Mouse (Mus musculus) left cerebral cortex, postnatal 36 days (tissue): ENCODE measurements around the gene Cdh5. TPM values are rescaled to one million over a fixed set of nuclear protein-coding genes. Genes with fewer than 3 reads are reported as not detected.

Experiments
- DNase-seq, 2 experiments: peaks; one replicate each; pipeline ENCODE4 v3.0.0; 2021 to 2022; ENCODE audit warnings: low spot score in 2 of 2, mixed read lengths in 1 of 2
- intact Hi-C: fragments of 180-260 bp; cut with DNase I; formaldehyde crosslinking; loops from one replicate; pipeline ENCODE4 v1.15.1; 2025
- total RNA-seq, 2 experiments: library from RNA; stranded (reverse); gene quantifications; 2 replicates each; pipeline ENCODE4 v1.2.3; 2021

The Cdh5 gene
- total RNA-seq, 2 experiments from 2014 or later: 10.4 to 11.6 TPM

DNA sequence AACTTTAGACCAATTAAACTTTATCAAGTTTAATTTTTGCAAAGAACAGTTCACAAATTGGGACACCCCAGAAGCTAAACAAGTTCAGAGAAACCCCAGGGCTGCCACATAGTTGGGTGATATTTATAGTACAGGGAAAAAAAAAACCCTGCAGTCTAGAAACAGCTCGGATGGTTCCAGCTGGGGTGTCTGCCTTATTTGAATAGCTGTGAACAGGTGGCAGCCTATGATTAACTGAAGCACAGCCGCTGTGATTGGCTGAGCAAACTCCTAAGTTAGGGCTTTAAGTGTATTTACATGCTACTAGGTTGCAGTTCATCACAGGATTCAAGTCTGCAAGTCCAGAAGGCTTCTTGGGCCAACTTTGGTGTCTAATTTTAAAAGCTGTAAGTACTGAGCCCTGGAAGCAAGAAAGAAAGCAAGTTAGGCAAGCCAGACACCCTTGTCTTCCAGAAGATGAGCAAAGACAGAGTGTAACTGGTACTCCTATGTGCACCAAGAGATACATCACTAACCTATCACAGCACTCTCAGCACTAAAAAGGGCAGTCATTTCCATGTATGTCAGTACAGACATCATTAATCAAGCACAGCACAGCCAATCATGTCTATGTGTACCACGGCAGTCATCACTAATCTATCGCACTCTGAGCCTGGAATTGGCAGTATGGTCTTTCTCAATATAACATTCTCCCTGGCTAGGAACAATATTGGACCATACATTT lies 25.9 kb downstream of the Cdh5 start:
- peak; percentile 59 to 61 for DNase-seq
- intact Hi-C loops: no loop called here

- DNase-seq: no peak
- intact Hi-C loops: no loop called here
These were observed 29.5 kb downstream of the Cdh5 start for GRCm38 (mm10) chr8:104130916-104131315.

- intact Hi-C loops: no loop called here
- DNase-seq: no peak
These were observed 30.1 kb downstream of the Cdh5 start for GRCm38 (mm10) chr8:104131414-104131975.

DNA sequence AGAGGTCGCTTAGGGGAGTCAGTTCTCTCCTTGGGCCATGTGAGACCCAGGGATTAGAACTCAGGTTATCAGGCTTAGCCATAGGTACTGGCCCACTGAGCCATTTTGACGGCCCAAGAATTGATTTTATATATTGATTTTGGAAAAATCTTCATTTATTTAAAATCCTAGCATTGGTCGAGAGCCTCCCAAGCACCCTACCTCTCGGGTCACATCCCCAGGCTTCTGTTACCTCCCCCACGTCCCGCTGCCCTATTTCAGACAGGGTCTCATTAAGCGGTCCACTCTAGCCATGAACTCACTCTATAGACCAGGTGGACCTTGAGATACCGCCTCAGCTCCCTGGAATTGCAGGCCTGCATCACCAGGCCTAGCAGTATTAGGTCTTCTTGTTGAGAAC lies 33.1 kb downstream of the Cdh5 start:
- DNase-seq: no peak
- intact Hi-C loops: no loop called here

- intact Hi-C loops: no loop called here
- DNase-seq: no peak
These were observed 34.9 kb downstream of the Cdh5 start for GRCm38 (mm10) chr8:104136277-104136676.

DNA sequence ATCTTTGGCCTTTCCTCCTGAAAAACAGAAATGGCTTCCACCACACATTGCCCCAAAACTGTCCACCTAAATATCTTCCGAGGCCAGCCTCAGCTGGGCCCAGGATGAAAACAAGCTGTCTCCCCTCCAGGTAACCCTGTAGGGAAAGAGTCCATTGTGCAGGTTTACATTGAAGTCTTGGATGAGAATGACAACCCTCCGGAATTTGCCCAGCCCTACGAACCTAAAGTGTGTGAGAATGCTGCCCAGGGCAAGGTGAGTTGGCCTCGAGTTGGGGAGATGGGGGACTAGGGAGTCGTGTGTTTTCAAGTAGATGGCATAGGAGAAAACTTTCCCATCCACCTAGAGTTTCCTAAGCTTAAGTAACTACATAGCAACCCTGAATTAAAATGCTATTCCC lies 36.2 kb downstream of the Cdh5 start:
- DNase-seq: no peak
- intact Hi-C loops: no loop called here

DNA sequence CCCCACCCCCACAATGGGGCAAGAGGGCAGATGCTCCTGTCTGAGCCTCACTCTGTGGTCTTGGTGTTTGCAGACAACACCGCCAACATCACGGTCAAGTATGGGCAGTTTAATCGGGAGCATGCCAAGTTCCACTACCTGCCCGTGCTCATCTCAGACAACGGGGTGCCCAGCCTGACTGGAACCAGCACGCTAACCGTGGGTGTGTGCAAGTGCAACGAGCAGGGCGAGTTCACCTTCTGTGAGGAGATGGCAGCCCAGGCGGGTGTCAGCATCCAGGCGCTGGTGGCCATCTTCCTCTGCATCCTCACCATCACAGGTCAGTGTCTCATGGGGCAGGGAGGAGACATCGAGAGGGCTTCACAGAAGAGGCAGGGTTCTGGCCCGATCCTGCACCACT lies 39.2 kb downstream of the Cdh5 start:
- DNase-seq: no peak
- intact Hi-C loops: loop anchor here (5.0 kb wide), 1 partner anchor 43 kb away; no protein-coding TSS in a partner anchor

DNA sequence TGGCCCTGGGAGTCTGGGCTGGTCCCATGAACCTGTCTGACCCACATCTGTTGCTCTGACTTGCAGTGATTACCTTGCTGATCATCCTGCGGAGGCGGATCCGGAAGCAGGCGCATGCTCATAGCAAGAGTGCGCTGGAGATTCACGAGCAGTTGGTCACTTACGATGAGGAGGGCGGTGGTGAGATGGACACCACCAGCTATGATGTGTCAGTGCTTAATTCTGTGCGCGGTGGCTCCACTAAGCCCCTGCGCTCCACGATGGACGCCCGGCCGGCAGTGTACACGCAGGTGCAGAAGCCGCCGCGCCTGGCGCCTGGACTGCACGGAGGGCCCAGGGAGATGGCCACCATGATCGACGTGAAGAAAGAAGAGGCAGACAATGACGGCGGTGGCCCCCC lies 41.0 kb downstream of the Cdh5 start:
- no peak for DNase-seq
- intact Hi-C loops: loop anchor here (5.0 kb wide), 1 partner anchor 45 kb away; no protein-coding TSS in a partner anchor

DNA sequence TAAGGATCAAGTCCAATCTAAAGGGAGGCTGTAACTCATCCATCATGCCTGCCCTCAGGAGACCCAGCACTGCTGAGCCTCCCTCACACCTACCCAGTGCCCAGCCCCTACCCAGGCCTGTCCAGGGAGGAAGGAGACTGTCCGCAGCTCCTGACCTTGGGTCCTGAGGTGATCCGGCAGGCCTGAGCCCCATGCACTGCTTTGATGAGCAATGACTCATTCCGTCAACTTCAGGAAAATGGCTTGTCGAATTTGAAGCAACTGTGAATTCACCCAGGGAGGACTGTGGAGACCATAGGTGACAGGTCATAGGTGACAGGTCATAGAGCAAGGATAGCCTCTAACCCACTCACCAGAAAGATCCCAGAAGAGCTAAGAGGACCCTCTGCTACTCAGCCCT lies 42.0 kb downstream of the Cdh5 start:
- intact Hi-C loops: loop anchor here (5.0 kb wide), 1 partner anchor 46 kb away; no protein-coding TSS in a partner anchor
- no peak for DNase-seq

- no peak for DNase-seq
- intact Hi-C loops: loop anchor here (5.0 kb wide), 2 partner anchors 47 to 198 kb away; no protein-coding TSS in a partner anchor
These were observed 43.2 kb downstream of the Cdh5 start for GRCm38 (mm10) chr8:104144434-104145216.

GRCm38 (mm10) chr8:104145981-104146689 lies 44.7 kb downstream of the Cdh5 start:
- peak; percentile 79 to 85 for DNase-seq
- intact Hi-C loops: loop anchor here (1.0 to 5.0 kb wide), 2 partner anchors 73 to 196 kb away; no protein-coding TSS in a partner anchor

DNA sequence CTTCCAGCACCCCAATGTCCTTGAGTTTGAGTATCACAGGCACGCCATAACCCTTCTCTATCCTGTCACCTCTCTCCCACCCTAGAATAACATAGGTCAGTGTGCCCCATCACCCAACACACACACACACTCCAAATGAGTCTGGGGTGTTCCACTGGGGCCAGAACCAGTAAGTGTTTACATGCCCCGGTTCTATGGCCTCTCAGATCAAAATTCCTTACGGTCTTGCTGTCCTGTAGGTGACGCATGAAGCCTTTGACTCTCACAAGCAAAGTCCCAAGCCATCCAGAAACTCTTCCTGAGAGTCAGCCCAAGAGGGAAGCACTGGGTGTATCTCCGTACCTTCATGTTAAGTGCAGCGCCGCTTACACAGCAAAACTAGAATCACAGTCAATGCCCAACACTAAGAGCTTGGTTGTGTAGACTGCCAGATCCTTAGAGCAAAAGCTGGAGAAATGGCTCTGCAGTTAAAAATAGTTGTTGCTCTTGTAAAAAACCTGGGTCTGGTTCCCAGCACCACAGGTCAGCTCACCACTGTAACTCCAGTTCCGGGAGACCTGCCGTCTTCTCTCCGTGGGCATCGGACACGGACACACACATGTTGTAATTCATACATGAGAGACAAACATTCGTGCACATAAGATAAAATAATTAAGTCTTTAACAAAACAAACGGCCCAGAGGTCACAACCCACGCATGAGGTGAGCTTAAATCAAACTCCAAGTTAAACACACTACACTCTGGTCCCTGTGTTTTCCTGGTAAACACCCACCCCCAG lies 45.5 kb downstream of the Cdh5 start:
- intact Hi-C loops: loop anchor here (1.0 to 5.0 kb wide), 2 partner anchors 72 to 195 kb away; no protein-coding TSS in a partner anchor
- no peak for DNase-seq

DNA sequence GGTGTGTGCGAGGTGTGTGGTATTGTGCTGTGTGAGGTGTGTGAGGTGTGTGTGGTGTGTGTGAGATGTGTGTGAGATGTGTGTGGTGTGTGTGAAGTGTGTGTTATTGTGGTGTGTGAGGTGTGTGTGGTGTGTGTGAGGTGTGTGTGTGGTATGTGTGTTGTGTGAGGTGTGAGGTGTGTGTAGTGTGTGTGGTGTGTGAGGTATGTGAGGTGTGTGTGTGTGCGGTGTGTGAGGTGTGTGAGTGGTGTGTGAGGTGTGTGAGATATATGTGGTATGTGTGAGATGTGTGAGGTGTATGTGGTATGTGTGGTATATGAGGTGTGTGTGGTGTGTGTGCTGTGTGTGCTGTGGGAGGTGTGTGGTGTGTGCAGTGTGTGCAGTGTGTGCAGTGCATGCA lies 46.5 kb downstream of the Cdh5 start:
- DNase-seq: no peak

GRCm38 (mm10) chr8:104160731-104161130 lies 59.3 kb downstream of the Cdh5 start:
- no peak for DNase-seq
- intact Hi-C loops: no loop called here

More for the DNA sequence above, 46.5 kb downstream of the Cdh5 start:
- intact Hi-C loops: loop anchor here (5.0 kb wide), 1 partner anchor 194 kb away; no protein-coding TSS in a partner anchor

DNA sequence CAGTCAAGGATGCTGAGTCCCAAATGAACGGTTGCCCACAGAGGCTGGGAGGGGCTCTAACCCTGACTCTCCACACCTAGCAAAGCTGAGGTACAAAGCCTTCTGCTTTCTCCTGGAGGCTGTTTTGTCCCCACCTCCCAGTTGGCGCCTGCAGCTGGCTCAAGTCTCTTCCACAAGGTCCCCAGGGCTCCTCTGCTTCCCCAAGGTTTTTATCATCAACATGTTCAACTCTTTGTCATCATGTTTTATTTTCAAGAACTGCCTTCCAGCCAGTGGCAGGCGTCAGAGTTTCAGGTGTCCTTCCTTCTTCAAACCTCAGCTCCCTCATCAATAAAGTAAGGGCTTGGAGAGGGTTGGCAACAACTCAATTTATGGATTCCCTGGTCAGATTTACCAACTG lies 68.0 kb downstream of the Cdh5 start:
- DNase-seq: no peak
- intact Hi-C loops: no loop called here

- intact Hi-C loops: no loop called here
- peak; percentile 45 to 62 for DNase-seq
These were observed 69.0 kb downstream of the Cdh5 start, which contains the start of gene Bean1 for GRCm38 (mm10) chr8:104170118-104171049. Gene Bean1, plus strand, starts transcription at chr8:104170442.

- DNase-seq: no peak
- intact Hi-C loops: no loop called here
These were observed 69.7 kb downstream of the Cdh5 start for GRCm38 (mm10) chr8:104171050-104171620.
